12 mouse cellular contexts compared by ENCODE assay signal in the genomic region with DNA sequence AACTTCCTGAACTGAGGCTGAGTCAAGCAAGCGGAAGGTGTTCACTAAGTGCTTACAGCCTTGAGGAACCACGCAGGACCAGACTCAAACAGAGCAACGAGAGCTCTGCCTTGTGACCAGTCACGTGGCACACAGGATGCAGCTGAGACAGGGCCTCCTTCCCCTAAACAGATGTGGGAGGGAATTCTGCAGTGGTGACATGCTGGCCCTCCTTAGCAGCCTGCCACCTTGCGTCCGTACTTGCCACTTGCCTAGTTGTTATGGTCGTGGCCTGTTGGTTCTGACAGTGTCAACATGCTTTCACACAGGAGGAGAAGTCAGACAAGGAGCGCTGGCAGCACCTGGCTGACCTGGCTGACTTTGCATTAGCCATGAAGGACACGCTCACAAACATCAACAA. TPM values are rescaled to one million over a fixed set of nuclear protein-coding genes. Genes with fewer than 3 reads are reported as not detected.
DNase-seq lines count a peak whose midpoint lies in the region; ATAC-seq and TF ChIP-seq lines count a peak whose summit lies in the region.
"Had no signal": no experiment of that assay in that cellular context is flagged by ENCODE, and none has a peak within 500 bp of the region (broad histone marks: within the 10 kb centered on the region; RNA-seq: fewer than 3 reads in every experiment).

No protein-coding gene starts in this region.

- no peak for TF ChIP-seq CTCF in midbrain, postnatal 0 days (IDR thresholded peaks at IDR 0.05)

- peak; percentile 8; the same call in 1 of the 2 replicates for ATAC-seq in kidney, embryonic 16.5 days (ENCODE audit: low FRiP score, low TSS enrichment)
- no peak for ATAC-seq in midbrain, postnatal 0 days (ENCODE audit: low FRiP score)
- ATAC-seq: forebrain, embryonic 15.5 days; hindbrain, postnatal 0 days had no signal

- 65% methylated on average over 9 of the region's 9 CpGs for WGBS in kidney, embryonic 16.5 days
- WGBS in midbrain, postnatal 0 days, result 87% methylated on average over 9 of the region's 9 CpGs

- H3K9me3 ChIP-seq in kidney, embryonic 16.5 days (ENCODE audit: low read length), result no peaks in the 10 kb centered on the region
- no peaks in the 10 kb centered on the region for H3K9me3 ChIP-seq in midbrain, postnatal 0 days (ENCODE audit: low read length)
- H3K9me3 ChIP-seq: forebrain, embryonic 15.5 days; heart, embryonic 10.5 days had no signal

- H3K36me3 ChIP-seq in kidney, embryonic 16.5 days (ENCODE audit: insufficient read depth, low read length), result peaks cover 53% of the 10 kb centered on the region
- H3K36me3 ChIP-seq in midbrain, postnatal 0 days (ENCODE audit: insufficient read depth, low read length), result peaks cover 72% of the 10 kb centered on the region

- no peak overlapping the region for H3K4me2 ChIP-seq in kidney, embryonic 16.5 days (replicated peaks; ENCODE audit: low read depth, low read length)
- no peak overlapping the region for H3K4me2 ChIP-seq in midbrain, postnatal 0 days (ENCODE audit: low read depth, low read length, poor library complexity, severe bottlenecking)
- H3K4me2 ChIP-seq: forebrain, embryonic 15.5 days had no signal

- no peaks in the 10 kb centered on the region for H3K27me3 ChIP-seq in kidney, embryonic 16.5 days (ENCODE audit: insufficient read depth, low read length)
- no peaks in the 10 kb centered on the region for H3K27me3 ChIP-seq in midbrain, postnatal 0 days (ENCODE audit: insufficient read depth, low read length)
- H3K27me3 ChIP-seq: forebrain, embryonic 15.5 days had no signal

- H3K4me3 ChIP-seq in kidney, embryonic 16.5 days (ENCODE audit: low read length), result no peak overlapping the region
- no peak overlapping the region for H3K4me3 ChIP-seq in midbrain, postnatal 0 days (ENCODE audit: low read depth, low read length)
- H3K4me3 ChIP-seq: forebrain, embryonic 15.5 days; heart, embryonic 10.5 days had no signal

- no peak overlapping the region; the same call in none of the 2 replicates for H3K27ac ChIP-seq in kidney, embryonic 16.5 days (ENCODE audit: low read length)
- H3K27ac ChIP-seq in midbrain, postnatal 0 days (ENCODE audit: low read depth, low read length), result no peak overlapping the region
- H3K27ac ChIP-seq: forebrain, embryonic 15.5 days; heart, embryonic 10.5 days; hindbrain, postnatal 0 days had no signal

- no peaks in the 10 kb centered on the region for H3K4me1 ChIP-seq in kidney, embryonic 16.5 days (ENCODE audit: insufficient read depth, low read length)
- H3K4me1 ChIP-seq in midbrain, postnatal 0 days (ENCODE audit: insufficient read depth, low read length), result no peaks in the 10 kb centered on the region
- H3K4me1 ChIP-seq: forebrain, embryonic 15.5 days; heart, embryonic 10.5 days had no signal

- H3K9ac ChIP-seq in kidney, embryonic 16.5 days (replicated peaks; ENCODE audit: low read length), result no peak overlapping the region
- H3K9ac ChIP-seq in midbrain, postnatal 0 days (replicated peaks; ENCODE audit: low read length, poor library complexity, severe bottlenecking), result no peak overlapping the region
- H3K9ac ChIP-seq: forebrain, embryonic 15.5 days had no signal

- DNase-seq in layer of hippocampus, adult 9-11 months, result peak; percentile 76
- no peak for DNase-seq in layer of hippocampus, adult 8-10 months (ENCODE audit: low spot score in 2 of 2)
- DNase-seq in R1 (ENCODE audit: low read depth, low spot score) (peak; percentile 56), MN1 (ENCODE audit: low spot score) (no peak)
- DNase-seq in spleen, adult 12 weeks (ENCODE audit: low spot score), result peak; percentile 21
- no peak for DNase-seq in midbrain, postnatal 0 days (ENCODE audit: low spot score)
- DNase-seq: adrenal gland, adult 2 months; cerebellum, adult 18-20 months had no signal

RNA-seq across cellular contexts. Expression of a gene that starts 22.7 kb away (rescaled TPM):
- 1 to 10 TPM; 7.8 to 9.1 (median 8.5) TPM for total RNA-seq in layer of hippocampus, adult 8-10 months (2022)
- 7.1 and 7.8 TPM in 2 replicates for polyA plus RNA-seq in kidney, embryonic 16.5 days (2015; fragmentation: Nextera tagmentation; extraction: Ambion mirVana)
- 6.9 and 8.5 TPM in 2 replicates for total RNA-seq in midbrain, postnatal 0 days (2014; rRNA removed)
- 8.3 and 8.4 TPM in 2 replicates for polyA plus RNA-seq in midbrain, postnatal 0 days (2015; fragmentation: Nextera tagmentation; extraction: Ambion mirVana)

RNA-seq across cellular contexts. Expression of a gene that starts 22.9 kb away (rescaled TPM):
- 1 to 10 TPM; 3.3 to 5.7 (median 4.7) TPM for total RNA-seq in layer of hippocampus, adult 8-10 months (2022)
- 14.0 and 15.7 TPM in 2 replicates for polyA plus RNA-seq in kidney, embryonic 16.5 days (2015; fragmentation: Nextera tagmentation; extraction: Ambion mirVana)
- total RNA-seq in midbrain, postnatal 0 days (2014; rRNA removed), result 7.0 and 9.3 TPM in 2 replicates
- polyA plus RNA-seq in midbrain, postnatal 0 days (2015; fragmentation: Nextera tagmentation; extraction: Ambion mirVana), result 5.4 and 5.8 TPM in 2 replicates

Comparison
In these comparisons a context has a peak if more than half of its experiments do, and no peak if none do; other contexts are left out.
1. DNase-seq: peak in layer of hippocampus, adult 9-11 months (single experiment), R1 (single experiment) and spleen, adult 12 weeks (single experiment); none in layer of hippocampus, adult 8-10 months (0 of 2), midbrain, postnatal 0 days (single experiment) and MN1 (single experiment).